Mouse (Mus musculus) central nervous system, embryonic 11.5 days (tissue): Measurements from ENCODE around the gene Abhd17c. TPM values are rescaled to one million over a fixed set of nuclear protein-coding genes. Genes with fewer than 3 reads are reported as not detected.

Source experiments
- polyA plus RNA-seq: library from polyadenylated mRNA; depleted of rRNA; stranded (reverse); fragments of >200 nt; gene quantifications from 2 replicates; pipeline ENCODE4 v1.2.3, GENCODE M21; 2012; rRNA removed

The Abhd17c gene
- 33.8 and 58.2 TPM in 2 replicates for polyA plus RNA-seq

DNA sequence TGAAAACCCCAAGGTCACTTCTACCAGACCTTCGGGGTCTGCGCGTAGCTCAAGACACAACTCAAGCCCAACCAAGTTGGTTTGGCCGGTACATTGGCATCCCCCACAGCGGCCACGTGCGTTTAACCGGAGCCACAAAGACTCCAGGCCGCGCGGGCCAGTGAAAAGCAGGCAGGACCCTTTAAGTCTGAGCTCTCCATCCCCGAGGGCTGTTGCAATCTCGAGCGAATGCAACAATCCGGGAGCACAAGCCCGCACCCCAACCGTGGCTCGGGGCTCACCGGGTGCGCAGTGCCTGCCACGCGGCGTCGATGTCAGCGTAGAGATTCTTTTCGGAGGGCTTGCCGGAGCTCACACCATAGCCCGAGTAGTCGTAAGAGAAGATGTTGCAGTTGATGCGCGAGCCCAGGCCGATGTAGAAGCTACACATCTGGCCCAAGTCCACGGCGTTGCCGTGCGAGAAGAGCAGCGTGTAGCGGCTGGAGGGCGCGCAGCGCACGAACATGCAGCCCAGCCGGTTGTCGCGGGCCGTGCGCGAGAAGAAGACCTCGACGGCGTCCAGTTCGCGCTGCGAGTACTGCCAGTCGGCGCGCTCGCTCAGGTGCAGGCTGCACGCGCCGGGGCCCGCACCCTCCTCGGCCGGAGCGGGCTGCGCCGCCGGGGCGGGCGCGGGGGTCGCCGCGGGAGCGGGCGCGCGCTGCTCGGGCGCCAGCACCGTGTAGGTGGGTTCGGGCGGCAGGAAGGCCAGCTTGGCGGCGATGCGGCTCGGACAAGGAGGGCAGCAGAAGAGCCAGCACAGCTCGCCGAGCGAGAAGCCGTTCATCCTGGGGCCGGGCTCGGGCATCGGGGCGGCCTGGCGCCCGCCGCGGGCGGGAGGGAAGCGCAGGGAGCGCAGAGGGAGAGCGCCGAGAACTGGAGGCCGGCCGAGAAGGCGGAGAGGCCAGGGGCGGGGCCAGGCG lies at the start of gene Abhd17c:
Gene Abhd17c (minus strand): TSS at position 893 of the 959 bp plus-strand sequence.

DNA sequence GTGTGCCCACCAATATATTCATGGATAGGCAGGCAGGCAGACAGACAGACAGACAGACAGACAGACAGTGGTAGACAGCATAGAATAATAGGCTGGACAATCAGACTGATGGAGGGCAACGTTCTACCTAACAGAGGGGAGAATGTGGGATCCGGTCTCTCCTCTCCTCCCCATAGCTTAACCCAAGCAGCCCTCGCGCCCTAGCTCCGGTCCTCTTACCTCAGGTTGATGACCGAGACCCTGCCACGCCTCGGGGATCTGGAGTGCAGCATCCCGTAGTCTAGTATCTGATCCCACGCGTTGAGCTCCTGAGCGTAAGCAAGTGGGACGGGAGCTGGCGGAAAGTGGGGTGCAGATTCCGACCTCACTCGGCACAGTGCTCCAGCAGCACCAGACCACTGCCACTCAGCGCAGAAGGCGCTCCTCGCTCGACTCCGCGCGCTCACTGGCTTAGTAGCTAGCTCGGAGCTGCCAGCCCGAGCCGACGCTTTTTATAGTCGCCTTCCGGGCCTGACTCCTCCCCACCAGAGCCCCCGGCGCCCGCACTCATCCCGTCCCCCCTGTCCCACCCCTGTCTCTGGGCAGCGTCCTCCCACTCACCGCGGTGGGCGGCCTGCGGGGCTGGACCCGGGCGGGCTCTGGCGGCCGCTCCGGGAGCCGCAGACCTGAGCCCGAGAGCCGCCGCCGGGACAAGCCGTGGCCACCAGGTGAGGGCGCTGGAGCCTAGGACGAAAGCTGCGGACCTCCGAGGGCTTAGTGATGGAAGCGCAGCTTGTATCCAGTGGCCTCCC lies 65.5 kb downstream of the Abhd17c start, which contains the start of gene Cemip:
Gene Cemip (minus strand): TSS at position 464 of the 791 bp plus-strand sequence.

Other genes with a start within 250 kb of the Abhd17c start
- gene Cemip, start 65.4 kb downstream of the Abhd17c start, polyA plus RNA-seq, result 1.8 and 2.0 TPM in 2 replicates